Mouse (Mus musculus): ENCODE measurements around the gene Borcs8. TPM values are rescaled to one million over a fixed set of nuclear protein-coding genes. Genes with fewer than 3 reads are reported as not detected.

Borcs8 gene
- polyA plus RNA-seq, 1 experiment from 2014 or later = 49.1 TPM

GRCm38 (mm10) chr8:70194191-70194590, 54.9 kb downstream of the Borcs8 start:
- no peak for ATAC-seq (ENCODE audit: low FRiP score, low read depth)
- Histone ChIP-seq H3K9me3 (no peaks in the 10 kb centered on the region), H3K36me3 (no peaks in the 10 kb centered on the region), H3K27ac (no peak overlapping the region), H3K4me3 (no peak overlapping the region), H3K4me1 (peaks cover 9% of the 10 kb centered on the region; the same call in 1 of the 2 replicates), H3K27me3 (replicated peaks) (no peaks in the 10 kb centered on the region), H3K4me2 (replicated peaks) (no peak overlapping the region), H3K9ac (no peak overlapping the region)
- 78% methylated on average over 3 of the region's 3 CpGs for WGBS

- Histone ChIP-seq H3K9me3 (no peaks in the 10 kb centered on the region), H3K9ac (no peak overlapping the region), H3K27ac (no peak overlapping the region), H3K4me2 (replicated peaks) (no peak overlapping the region), H3K36me3 (no peaks in the 10 kb centered on the region), H3K27me3 (replicated peaks) (no peaks in the 10 kb centered on the region), H3K4me1 (peaks cover 6% of the 10 kb centered on the region; the same call in 1 of the 2 replicates), H3K4me3 (no peak overlapping the region)
- no peak for ATAC-seq (ENCODE audit: low FRiP score, low read depth)
- 80% methylated on average over 2 of the region's 2 CpGs for WGBS
Observed at GRCm38 (mm10) chr8:70195762-70196161, 56.5 kb downstream of the Borcs8 start.

Small RNA genes within 50 kb of the gene (microRNA-seq; reads per million reads assigned to microRNA genes)
- 2.4 reads per million, percentile 4 among the genes with 10 or more reads in this experiment for gene Mir7066

Other genes starting within 250 kb of the Borcs8 start
- 4.1 and 4.3 TPM in 2 replicates for gene Tssk6, start 237.3 kb upstream of the Borcs8 start, polyA plus RNA-seq (2016; fragmentation: Nextera tagmentation; extraction: Ambion mirVana)
- gene Ndufa13, start 236.9 kb upstream of the Borcs8 start, polyA plus RNA-seq (2016; fragmentation: Nextera tagmentation; extraction: Ambion mirVana) = 162 and 171 TPM in 2 replicates
- gene Yjefn3, start 236.8 kb upstream of the Borcs8 start, polyA plus RNA-seq (2016; fragmentation: Nextera tagmentation; extraction: Ambion mirVana) = 8.4 and 9.8 TPM in 2 replicates
- 61.3 and 66.9 TPM in 2 replicates for gene Gatad2a, start 143.1 kb upstream of the Borcs8 start, polyA plus RNA-seq (2016; fragmentation: Nextera tagmentation; extraction: Ambion mirVana)
- 70.4 and 70.9 TPM in 2 replicates for gene Mau2, start 96.8 kb upstream of the Borcs8 start, polyA plus RNA-seq (2016; fragmentation: Nextera tagmentation; extraction: Ambion mirVana)
- 56.4 and 57.0 TPM in 2 replicates for gene Sugp1, start 96.7 kb upstream of the Borcs8 start, polyA plus RNA-seq (2016; fragmentation: Nextera tagmentation; extraction: Ambion mirVana)
- 1.2 and 1.7 TPM in 2 replicates for gene Tm6sf2, start 66.6 kb upstream of the Borcs8 start, polyA plus RNA-seq (2016; fragmentation: Nextera tagmentation; extraction: Ambion mirVana)
- 0.33 and 0.50 TPM in 2 replicates for gene Hapln4, start 56.0 kb upstream of the Borcs8 start, polyA plus RNA-seq (2016; fragmentation: Nextera tagmentation; extraction: Ambion mirVana)
- gene Ncan, start 18.6 kb upstream of the Borcs8 start, polyA plus RNA-seq (2016; fragmentation: Nextera tagmentation; extraction: Ambion mirVana) = 88.8 and 93.9 TPM in 2 replicates
- 29.2 and 32.0 TPM in 2 replicates for gene Nr2c2ap, start 8.2 kb upstream of the Borcs8 start, polyA plus RNA-seq (2016; fragmentation: Nextera tagmentation; extraction: Ambion mirVana)
- gene Rfxank, start 345 bp upstream of the Borcs8 start, polyA plus RNA-seq (2016; fragmentation: Nextera tagmentation; extraction: Ambion mirVana) = 16.5 and 17.2 TPM in 2 replicates
- gene Mef2b, start 212 bp downstream of the Borcs8 start, polyA plus RNA-seq (2016; fragmentation: Nextera tagmentation; extraction: Ambion mirVana) = 0.29 and 0.38 TPM in 2 replicates
- gene Tmem161a, start 32.9 kb downstream of the Borcs8 start, polyA plus RNA-seq (2016; fragmentation: Nextera tagmentation; extraction: Ambion mirVana) = 55.7 and 58.6 TPM in 2 replicates
- gene Slc25a42, start 72.8 kb downstream of the Borcs8 start, polyA plus RNA-seq (2016; fragmentation: Nextera tagmentation; extraction: Ambion mirVana) = 4.1 and 4.9 TPM in 2 replicates
- gene Sugp2, start 94.7 kb downstream of the Borcs8 start, polyA plus RNA-seq (2016; fragmentation: Nextera tagmentation; extraction: Ambion mirVana) = 68.0 and 68.2 TPM in 2 replicates
- gene Armc6, start 95.0 kb downstream of the Borcs8 start, polyA plus RNA-seq (2016; fragmentation: Nextera tagmentation; extraction: Ambion mirVana) = 56.1 and 59.9 TPM in 2 replicates
- 94.3 and 99.6 TPM in 2 replicates for gene Homer3, start 143.3 kb downstream of the Borcs8 start, polyA plus RNA-seq (2016; fragmentation: Nextera tagmentation; extraction: Ambion mirVana)
- 50.4 and 50.8 TPM in 2 replicates for gene Ddx49, start 163.0 kb downstream of the Borcs8 start, polyA plus RNA-seq (2016; fragmentation: Nextera tagmentation; extraction: Ambion mirVana)
- 266 and 267 TPM in 2 replicates for gene Cope, start 163.0 kb downstream of the Borcs8 start, polyA plus RNA-seq (2016; fragmentation: Nextera tagmentation; extraction: Ambion mirVana)
- 13.7 and 16.4 TPM in 2 replicates for gene Cers1, start 176.3 kb downstream of the Borcs8 start, polyA plus RNA-seq (2016; fragmentation: Nextera tagmentation; extraction: Ambion mirVana)
- 2.3 and 3.9 TPM in 2 replicates for gene Gdf1, start 190.3 kb downstream of the Borcs8 start, polyA plus RNA-seq (2016; fragmentation: Nextera tagmentation; extraction: Ambion mirVana)
- gene Upf1, start 213.8 kb downstream of the Borcs8 start, polyA plus RNA-seq (2016; fragmentation: Nextera tagmentation; extraction: Ambion mirVana) = 29.4 and 31.3 TPM in 2 replicates
- 0.42 and 0.68 TPM in 2 replicates for gene Comp, start 234.1 kb downstream of the Borcs8 start, polyA plus RNA-seq (2016; fragmentation: Nextera tagmentation; extraction: Ambion mirVana)